Mouse (Mus musculus): ENCODE measurements around the gene Rabep1. TPM values are rescaled to one million over a fixed set of nuclear protein-coding genes. Genes with fewer than 3 reads are reported as not detected.
"Not testable (repeated sequence)": the region's sequence is repeated elsewhere in the genome, so short reads cannot be mapped to it uniquely, and the experiment has no call there.

Rabep1 gene
- polyA plus RNA-seq, 1 experiment from 2014 or later: 38.1 TPM

DNA sequence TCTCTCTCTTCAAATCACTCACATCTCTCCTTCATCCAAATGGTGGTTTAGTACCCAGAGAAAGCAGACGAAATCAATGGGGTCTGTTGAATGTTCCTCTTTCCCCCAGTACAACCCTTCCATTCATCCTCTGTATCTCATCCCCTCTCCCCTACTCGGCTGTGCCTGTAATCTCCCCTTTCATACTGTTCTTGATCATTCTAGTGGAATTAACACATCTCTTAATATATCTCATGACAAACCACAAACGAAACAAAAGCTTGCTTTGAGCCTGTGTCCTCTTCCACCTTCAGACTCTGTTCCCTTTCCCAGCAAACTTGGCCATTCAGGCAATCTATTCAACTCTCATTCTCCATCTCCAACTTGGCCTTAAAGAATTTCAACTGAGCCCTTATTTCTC lies 13.4 kb upstream of the Rabep1 start:
- no peak for DNase-seq (ENCODE audit: low spot score)

DNA sequence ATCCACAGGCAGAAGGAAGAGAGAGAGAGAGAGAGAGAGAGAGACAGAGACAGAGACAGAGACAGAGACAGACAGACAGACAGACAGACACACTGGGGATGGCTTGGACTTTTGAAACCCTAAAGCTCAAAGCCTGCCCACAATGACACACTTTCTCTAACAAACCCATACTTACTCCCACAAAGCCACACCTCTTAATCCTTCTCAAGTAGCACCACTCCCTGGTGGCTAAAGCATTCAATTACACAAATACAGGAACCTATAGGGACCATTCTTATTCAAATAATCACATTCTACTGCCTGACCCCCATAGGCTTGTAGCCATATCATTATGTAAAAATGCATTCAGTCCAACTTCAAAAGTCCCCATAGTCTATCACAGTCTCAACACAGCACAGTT lies 11.2 kb upstream of the Rabep1 start:
- DNase-seq (ENCODE audit: low spot score): no peak

DNA sequence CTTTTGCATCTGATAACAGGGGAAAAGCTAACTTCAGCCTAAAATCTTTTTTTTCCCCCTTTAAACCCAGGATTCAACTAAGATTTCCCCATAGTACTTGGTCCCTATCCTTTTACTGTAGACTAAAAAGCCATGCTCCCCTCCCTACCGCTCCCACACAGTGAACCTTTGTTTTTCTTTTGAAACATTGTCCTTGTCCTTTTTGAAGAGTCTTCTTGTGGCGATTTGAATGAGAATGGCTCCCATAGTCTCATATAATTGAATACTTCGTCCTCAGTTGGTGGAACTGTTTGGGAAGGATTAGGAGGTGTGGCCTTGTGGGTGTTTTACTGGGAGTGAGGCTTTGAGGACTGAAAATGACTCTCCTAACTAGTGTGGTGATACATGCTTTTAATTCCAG lies 10.7 kb upstream of the Rabep1 start:
- DNase-seq (ENCODE audit: low spot score): no peak

DNA sequence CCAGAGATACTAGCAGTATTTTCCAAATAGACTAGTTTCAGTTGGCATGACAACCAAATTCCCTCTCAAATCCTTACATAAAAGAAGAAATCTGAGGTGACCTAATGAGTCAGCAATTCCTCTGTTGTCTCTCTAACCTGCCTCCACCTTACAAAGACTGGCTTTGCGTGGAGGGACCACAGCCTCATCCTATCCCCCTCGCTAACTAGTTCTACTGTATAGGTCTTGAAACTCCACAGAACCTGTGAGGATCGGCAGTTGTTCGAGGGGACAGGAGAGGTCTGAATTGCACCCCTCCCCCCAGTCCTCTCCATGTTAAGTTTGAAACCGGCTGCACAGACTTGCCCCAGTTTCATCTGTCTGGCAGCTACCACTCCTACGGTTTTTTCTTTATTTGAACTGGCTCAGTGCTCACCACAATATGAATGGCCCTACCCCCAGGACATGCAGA lies 9.2 kb upstream of the Rabep1 start:
- no peak for DNase-seq (ENCODE audit: low spot score)

DNA sequence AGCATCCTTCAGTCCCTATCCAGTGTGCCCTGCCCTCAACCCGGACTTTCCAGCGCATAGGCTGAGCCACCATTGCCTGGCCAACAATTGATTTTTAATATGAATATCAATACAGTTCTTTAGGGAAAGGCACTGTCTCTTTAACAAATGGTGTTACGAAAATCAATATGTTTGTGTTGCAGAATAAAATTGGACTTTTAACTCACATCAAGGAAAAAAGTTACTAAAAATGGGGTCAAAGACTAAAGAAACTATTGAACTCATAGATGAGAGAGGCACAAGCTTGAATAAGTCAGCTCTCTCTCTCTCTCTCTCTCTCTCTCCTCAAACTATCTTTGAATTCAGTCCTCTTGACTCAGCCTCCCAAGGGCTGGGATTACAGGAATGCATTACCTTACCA lies 7.5 kb upstream of the Rabep1 start:
- DNase-seq (ENCODE audit: low spot score): no peak

DNA sequence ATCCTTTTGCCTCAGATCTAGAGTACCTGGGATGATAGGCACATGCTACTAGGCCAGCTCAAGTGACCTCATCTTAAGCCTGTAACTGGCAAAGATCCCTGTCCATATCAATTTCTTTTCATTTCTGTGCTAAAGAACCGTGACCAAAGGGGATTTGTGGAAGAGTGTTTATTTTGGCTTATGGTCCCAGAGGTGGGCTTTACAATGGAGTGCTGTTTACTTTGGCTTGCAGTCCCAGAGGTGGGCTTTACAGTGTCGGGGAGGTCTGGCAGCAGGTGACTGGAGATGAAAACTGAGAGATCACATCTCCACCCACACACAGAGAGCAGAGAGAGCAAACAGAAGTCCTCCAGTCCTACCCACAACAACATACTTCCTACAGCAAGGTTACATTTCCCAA lies 6.0 kb upstream of the Rabep1 start:
- no peak for DNase-seq (ENCODE audit: low spot score)

DNA sequence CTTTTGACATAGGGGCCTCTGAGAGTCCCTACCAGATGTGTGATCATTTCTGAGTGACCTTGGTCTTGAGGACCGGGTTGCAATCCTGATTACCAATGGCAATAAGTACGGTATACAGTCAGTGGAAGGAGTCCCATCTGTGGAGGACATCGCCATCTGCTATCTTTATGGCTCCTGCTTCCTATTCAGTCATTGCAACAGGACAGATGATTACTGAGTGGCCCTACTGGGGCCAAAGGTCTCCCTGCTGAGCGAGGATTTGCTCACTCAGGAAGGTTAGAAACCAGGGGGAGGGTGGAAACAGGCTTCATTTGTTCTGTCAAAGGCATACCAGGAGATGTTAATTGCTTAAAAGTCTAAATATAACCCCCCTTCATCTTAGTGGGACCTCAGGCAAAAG lies 1.6 kb upstream of the Rabep1 start:
- DNase-seq (ENCODE audit: low spot score): no peak

DNA sequence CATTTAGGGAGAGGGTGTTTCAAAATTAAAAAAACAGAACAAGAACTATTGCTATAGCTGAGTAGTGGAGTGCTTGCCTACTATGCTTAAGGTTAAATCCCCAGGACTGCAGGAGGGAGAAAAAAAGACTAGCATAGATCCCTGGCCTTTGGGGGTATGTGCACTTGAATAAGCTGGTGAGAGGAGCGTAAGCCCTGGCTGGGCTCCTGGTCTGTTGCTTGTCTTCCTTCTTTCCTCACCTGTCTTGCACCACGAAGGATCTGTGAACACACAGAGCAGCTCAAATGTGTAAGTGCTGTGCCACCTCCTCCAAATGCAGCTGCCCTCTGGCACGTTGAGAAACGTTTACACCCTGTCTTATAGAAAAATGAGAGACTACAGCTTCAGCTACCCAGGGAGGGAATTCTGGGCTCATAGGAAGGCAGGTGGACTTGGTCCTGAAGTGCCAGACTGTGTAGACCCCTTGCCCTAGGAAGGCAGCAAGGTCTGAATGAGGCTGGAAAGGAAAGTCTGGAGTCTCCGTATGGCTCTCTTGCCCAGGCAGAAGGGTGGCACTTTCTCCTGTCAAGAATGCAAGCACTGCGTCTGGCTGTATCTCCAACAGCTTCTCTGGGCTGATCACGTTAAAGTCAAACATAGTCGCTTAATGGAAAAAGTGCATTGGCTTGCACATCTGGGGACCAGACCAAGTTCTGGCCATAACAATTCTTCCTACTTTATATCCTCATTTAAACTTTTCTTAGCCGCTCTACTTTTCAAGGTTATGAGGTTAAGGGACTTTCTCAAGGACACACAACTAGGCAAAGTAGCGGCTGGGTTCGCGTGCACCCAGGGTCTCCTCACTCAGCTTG lies 652 bp upstream of the Rabep1 start:
- no peak for DNase-seq (ENCODE audit: low spot score)

DNA sequence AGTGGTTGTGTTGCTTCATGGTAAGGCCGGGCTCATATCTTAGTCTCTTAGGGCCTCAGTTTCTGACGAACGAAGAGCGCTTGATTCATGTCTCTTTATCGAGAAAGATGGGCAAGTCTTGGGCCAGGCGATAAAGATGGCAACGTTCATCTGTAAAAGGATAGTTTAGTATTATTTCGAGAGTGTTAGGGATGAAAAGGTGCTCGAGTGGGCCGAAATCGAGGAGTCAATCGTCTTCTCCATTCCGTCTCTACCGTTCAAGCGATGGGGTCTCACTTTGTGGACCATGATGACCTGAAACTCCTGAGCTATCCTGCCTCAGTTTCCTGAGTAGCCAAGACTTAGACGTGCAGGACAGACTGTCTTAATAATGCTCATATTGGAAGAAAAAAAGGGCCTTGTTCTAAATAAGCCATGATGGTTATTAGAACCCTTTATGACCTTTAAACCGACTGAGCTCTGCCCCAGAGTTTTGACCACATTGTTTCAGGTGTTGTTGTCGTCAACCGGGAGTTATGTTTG lies 940 bp downstream of the Rabep1 start:
- no peak for DNase-seq (ENCODE audit: low spot score)

DNA sequence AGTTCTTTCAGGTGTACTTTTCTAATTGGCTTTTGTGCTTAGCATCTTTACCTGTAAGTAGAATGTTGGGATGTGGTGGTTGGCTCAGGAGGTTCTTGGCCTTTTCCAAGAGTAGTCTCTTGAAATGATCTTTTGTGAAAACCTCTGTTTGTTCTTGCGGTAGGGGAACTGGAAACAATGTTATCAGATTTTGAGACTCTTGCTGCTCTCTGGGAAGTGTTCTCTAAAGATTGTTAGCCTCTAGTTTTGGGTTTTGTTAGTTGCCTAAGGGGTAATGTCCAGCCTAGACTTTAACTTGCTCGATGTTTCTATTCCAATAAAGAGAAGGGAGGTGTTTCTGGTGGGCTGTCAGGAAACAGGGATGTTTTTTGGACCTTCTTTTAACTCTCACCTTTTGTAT lies 1.5 kb downstream of the Rabep1 start:
- DNase-seq (ENCODE audit: low spot score): no peak

DNA sequence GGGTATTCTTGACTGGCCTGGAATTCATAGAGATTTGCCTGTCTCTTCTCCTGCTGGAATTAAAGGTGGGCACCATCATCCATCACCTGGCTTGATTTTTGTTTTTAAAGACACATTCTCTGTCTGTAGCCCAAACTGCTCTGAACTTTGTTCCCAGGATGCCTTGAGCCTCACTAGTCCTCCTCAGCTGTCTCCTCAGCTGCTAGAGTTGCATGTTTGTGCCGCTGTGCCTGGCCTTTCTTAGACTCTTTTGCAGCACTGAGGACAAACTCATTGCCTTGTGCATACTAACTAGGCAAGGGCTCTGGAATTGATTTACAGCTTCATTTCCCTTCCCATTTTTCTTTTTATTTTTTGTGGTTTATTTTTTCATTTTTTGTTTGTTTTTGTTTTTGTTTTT lies 15.8 kb downstream of the Rabep1 start:
- DNase-seq (ENCODE audit: low spot score): no peak

DNA sequence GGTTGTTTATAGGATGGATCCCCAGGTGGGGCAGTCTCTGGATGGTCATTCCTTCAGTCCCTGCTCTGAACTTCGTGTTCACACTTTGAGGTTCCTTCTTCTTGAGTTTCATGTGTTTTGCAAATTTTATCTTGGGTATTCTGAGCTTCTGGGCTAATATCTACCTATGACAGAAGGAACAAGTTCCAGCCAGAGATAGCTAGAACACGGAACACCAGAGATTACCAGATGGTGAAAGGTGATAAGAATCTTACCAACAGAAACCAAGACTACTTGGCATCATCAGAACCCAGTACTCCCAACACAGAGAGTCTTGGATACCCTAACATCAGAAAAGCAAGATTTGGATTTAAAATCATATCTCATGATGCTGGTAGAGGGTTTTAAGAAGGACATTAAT lies 18.6 kb downstream of the Rabep1 start:
- DNase-seq (ENCODE audit: low spot score): not testable (repeated sequence)

DNA sequence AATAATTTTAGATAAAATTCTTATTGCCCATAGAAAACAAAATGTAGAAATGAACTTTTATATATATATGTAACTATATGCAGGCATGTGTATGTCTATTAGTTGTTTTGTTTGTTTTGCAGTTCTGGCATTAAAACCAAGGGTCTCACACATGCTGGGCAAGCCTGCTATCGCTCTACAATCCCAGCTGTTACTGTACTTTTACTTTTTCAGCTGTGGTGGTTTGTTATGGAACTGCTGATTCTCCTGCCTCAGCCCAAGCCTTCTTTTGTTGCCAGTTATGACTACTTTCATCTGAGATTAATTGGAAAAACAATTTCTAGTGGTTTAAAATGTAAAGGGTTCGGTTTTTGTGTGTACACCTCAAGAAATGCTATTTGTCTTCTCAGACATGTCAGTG lies 20.6 kb downstream of the Rabep1 start:
- no peak for DNase-seq (ENCODE audit: low spot score)

DNA sequence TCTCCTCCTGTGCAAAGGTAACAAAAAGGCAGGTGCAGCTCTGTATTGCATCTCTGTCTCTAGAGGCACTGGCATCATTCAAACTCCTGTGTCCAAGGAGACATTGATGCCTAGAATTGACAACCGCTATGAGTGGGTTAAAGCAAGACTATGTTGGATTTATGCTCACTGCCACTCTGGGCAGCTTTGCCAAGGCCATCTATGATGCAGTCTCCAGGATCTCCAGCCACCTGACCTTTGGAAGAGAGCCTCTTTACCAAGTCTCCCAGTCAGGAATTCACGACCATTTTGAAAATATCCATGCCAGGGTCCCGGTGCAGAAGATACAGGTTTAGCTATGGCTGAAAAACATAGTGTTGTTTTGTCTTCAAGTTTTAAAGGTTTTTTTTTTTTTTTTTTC lies 24.7 kb downstream of the Rabep1 start:
- DNase-seq (ENCODE audit: low spot score): no peak

DNA sequence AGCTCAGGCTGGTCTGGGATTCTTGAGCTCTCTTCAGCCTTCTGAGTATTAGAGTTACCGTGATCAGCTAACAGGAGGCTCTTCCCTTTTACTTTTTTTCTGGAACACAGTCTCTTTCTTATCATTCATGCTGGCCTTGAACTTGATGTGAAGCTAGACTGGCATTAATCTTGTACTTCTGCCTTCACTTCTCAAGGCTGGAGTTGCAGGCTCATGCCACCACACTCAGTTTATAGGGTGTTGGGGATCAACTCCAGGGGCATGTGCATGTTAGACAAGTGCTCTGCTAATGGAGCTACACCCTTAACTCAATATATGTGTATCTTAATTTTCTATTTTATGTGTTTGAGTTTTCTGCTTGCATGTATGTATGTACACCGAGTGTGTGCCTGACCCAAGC lies 25.2 kb downstream of the Rabep1 start:
- no peak for DNase-seq (ENCODE audit: low spot score)

DNA sequence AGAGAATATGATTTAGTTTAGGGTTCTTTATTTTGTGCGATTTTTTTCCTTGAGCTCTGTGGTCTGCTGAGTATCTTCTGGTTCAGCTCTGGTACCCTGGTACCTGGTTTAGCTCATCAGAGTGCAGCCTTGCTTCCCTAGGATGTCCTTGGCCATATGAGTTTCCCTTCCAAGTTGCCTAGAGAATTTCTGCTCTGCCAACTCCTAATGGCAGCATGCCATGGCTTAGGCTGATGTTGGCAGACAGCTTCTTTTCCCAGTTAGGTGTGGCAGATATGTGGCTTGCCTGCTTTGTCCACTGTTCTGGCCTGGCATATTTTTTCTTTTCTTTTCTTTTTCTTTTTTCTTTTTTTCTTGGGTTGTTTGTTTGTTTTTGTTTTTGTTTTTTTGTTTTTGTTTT lies 25.8 kb downstream of the Rabep1 start:
- no peak for DNase-seq (ENCODE audit: low spot score)

DNA sequence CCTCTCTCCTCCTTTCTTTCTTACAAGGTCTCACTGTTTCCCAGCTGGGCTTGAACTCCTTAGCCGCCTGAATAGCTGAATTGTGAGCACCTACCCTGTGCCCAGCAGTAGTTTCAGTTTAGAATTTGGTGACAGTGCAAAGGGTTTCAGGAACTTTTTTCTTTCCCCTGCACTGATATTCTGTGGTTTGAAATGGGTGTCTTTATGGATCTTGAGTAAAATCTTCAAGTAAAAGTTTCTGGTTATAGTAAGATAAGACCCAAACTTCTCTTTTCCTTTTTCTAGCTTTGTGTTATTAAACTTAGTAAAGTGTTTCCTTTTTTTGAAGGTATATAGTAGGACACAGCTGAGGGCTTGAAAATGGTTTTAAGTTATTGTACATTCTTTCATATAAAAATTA lies 26.5 kb downstream of the Rabep1 start:
- no peak for DNase-seq (ENCODE audit: low spot score)

DNA sequence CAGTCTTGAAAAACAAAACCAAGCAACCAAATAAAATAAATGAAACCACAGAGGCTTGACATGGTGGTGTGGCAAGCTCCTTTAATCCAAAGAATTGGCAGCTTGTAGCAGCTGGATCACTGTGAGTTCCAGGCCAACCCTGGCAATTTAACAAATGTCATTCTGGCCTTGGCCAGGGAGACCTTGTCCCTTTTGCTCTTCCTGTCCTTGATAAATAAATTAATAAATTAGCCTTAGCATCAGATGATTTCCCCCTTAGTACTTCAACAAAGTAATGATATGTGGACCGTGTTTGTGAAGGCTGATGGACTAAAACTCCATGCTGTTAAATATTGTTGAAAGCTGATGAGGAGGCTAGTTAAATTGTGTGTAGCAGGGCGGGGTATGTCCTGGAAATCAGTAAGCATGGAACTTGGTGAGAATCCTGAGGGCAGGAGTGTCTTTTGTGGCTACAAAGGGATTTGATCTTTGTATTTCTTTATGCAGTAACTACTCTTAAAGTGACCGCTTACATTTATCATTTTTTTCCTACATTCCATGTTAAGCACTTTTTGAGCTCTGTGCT lies 27.3 kb downstream of the Rabep1 start:
- DNase-seq (ENCODE audit: low spot score): no peak

DNA sequence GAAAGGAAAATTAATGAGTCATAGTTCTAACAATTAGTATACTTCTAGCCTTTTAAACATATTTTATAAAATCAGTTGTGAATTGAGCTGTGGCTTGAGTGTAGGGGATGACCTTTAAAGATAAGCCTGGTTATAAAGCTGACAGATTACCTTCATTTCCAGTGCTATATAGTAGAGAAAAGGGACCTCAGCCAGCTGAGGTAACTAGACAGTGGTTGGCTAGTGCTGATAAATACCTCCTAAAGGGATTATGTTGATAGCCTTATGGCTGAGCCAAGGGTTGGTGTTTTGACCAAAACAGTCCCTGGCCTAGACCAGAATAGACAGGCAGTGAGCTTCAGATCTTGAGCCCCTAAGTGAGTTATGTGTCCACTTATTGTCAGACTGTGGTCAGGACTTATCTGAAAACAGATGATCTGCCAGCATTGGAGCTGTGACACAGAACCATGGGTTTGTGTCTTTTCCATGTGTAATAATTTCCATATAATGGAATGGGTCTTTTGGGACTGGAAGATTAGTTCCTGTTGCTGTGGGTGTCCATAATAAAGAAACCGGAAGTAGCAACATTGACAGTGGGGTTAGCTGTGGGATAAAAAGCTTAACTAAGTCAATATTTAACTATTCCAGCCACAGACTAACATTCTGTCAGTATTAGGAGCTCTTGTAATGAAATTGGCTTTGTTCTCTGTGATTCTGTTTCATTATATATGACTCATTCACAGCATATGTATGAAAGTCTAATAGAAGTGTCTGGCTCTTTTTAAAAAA lies 29.5 kb downstream of the Rabep1 start:
- DNase-seq (ENCODE audit: low spot score): no peak

DNA sequence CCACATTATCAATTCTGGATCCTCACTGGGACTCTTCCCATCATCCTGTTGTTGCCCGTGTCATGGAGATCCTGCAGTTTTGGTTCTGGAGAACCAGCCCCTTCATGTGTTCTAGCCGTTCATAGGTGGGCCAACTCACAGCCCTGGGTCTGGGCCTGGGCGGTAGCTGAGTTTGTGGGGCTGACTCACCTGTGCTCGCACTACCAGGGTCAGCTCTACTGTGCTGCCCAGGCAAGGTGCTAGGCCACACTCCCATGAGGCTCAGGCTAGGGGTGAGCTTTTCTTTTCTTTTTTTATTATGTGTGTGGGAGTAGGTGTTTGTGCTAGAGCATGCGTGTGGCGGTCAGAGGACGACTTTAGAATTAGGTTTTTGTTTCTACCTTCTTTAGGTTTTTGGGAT lies 33.1 kb downstream of the Rabep1 start:
- DNase-seq (ENCODE audit: low spot score): no peak

DNA sequence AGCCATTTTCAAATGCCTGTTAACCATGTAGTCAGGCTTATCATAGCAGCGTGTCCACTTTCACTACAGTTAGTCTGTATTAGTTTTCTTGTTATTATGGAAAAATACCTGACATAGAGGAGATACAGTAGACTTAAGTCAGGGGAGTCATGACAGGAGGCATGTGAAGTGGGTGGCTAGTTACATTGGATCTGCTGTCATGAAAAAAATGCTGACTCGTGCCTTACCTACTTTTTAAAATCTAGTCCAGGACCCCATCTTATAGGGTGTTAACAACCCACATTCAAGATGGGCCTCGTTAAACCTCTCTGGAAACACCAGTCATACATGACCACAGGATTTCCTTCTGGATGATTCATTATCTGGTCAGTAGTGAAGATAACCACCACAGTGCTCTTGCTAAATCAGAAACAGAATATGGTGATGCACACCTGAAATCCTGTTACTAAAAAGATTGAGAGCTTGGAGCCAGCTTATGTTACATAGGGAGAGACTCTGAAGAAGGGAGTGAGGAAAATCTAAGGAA lies 38.4 kb downstream of the Rabep1 start:
- DNase-seq (ENCODE audit: low spot score): no peak

DNA sequence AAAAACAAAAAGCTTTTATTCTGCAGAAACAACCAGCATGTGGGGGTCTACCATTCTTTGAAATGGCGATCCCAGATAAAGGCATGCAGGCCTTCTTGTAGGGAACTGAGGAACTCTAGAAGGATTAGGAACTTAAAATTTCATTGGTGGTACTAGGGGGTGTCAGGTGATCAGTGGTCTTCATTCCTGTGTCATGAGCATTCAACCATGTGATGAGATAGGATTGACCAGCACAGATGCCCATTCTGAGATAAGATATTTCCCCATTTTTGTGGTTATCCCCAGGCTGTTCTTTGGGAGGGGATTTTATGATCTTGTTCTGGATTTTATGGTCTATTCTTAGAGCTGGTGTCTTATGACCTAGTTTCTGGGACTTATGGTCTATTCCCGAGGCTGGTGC lies 46.1 kb downstream of the Rabep1 start:
- no peak for DNase-seq (ENCODE audit: low spot score)

Data from thymus, postnatal 0 days (tissue).